Mouse (Mus musculus) adrenal gland (tissue): ENCODE measurements at regions not wholly inside any gene's neighbourhood (a gene's known extent, or its start where the extent isn't known, plus 50 kb on each side); places are given as distances from the start of the nearest gene placed in this dataset.

Source experiments
- intact Hi-C: fragments of 180-260 bp; cut with DNase I; formaldehyde crosslinking; loops from one replicate; pipeline ENCODE4 v1.15.1; 2025

- intact Hi-C loops: no loop called here
Observed at GRCm38 (mm10) chr5:118377402-118377848, 132.4 kb downstream of the 2410131K14Rik start.

GRCm38 (mm10) chr5:118379245-118380051 lies 134.4 kb downstream of the 2410131K14Rik start:
- intact Hi-C loops: no loop called here

- intact Hi-C loops: no loop called here
Observed at GRCm38 (mm10) chr5:118380052-118380421, 135.0 kb downstream of the 2410131K14Rik start.

- intact Hi-C loops: no loop called here
Observed at GRCm38 (mm10) chr5:118380422-118381293, 135.6 kb downstream of the 2410131K14Rik start.

DNA sequence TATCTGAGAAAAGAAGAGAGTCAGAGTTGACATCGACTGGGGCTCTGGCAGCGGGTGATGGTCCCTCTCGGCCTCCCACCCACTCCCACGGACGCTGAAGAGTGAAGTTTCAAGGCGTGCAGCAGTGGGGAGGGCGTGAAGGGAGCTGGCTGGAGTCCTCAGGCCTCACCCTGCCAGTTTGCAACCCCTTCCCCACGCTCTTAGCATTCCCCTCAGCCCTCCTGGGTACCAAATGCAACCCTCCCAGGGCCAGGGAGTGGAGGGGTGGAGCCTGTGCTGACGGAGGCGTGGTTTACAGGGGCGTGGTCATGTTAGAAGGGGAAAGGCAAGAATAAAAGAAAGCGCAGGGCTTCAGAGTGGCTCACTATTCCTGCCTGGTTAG lies 136.3 kb downstream of the 2410131K14Rik start:
- intact Hi-C loops: no loop called here

DNA sequence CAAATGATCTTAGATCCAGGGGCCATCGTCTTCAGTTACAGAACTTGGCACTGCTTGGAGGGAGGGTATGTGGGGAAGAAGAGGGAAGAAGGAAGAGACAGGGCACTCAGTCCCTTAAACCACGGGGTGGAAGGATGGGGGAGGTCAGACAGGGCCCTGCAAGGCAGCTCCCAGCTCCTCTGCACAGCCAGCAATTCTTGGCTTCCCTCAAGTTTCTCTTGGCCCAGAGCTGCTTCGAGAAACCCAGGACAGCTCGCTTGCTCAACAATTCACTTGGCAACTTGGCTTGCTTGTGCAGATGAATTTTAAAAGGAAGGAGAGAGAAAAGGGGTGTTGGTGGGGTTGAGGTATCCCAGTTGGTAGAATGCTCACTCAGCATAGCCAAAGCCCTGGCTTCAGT lies 141.1 kb downstream of the 2410131K14Rik start:
- intact Hi-C loops: no loop called here

DNA sequence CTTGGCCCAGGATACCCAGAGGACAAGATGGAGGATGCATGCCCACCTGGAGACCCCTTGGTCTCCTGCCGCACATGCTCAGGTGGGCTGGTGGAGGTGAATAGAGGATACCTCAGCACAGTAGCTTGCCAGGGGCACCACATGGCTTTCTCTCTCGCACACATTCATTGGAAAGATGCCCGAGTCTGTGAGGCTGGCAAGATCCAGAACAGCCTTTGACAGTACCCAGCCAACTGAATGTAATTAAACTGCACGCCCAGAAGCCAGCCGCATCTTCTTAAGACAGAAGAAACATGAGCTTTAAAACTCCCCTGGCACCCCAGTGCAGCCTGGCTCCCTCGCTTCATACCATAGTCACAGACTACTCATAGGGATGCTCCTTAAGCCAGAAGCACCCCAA lies 143.4 kb downstream of the 2410131K14Rik start:
- intact Hi-C loops: no loop called here

- intact Hi-C loops: no loop called here
Observed at GRCm38 (mm10) chr5:118390691-118391373, 145.8 kb downstream of the 2410131K14Rik start.

DNA sequence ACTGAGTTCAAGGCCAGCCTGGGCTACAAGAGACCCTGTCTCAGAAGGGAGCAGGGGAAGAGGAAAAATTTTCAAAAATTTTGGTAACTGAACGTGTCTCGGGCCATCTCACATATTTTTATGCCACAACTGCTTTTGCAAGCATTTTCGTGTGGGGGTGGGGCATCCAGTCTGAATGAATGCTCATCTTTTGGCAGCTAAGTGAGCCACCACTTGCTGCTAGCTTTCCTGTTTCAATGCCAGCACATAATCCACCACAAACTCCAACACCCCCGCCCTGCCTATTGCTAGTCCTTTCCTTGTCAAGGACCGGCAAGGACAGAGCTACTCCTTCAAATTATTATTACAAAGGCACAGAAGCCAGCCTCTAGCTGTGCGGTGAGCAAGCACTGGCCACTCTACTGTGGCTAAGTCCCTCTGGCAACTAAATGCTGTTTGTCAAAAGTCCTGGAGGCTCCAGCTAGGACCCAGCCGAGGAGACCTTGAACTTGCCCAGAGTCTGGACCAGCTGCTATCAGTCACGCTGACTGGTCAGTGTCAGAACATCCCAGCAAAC lies 148.0 kb downstream of the 2410131K14Rik start:
- intact Hi-C loops: no loop called here

GRCm38 (mm10) chr5:118394051-118394450 lies 149.0 kb downstream of the 2410131K14Rik start:
- intact Hi-C loops: no loop called here

DNA sequence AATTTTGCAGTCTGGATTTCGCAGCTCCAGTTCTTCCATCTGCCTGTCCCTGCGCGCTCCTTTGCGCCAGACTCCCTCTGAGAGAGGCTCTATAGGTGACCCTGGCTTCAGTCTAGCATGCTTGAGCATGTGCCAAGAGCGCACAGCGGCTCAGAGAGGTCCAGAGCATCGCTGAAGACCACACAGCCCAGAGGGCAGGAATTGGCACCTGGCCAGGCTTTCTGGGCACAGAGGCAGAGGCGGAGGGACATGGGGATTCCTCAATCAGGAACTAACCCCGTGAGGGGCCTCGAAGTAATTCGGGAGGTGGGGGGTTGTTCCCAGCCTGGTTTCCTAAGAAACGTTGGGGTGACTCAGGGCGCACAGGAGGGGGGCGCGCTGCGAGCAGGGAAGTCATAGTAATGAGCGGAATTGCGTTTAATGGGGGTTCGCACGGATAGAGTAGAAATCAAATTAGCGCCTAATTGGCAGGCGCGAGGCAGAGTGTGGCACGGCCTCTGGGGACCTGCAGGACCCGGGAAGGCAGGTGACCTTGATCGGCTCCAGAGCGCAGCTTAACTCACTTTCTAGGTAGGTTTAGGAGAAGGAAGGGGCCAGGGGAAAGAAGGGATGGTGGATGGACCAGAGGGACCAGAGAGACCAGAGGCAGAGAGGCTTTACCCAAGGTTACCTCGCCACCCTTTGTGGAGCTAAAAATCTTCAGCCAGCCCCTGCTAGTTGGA lies 151.1 kb downstream of the 2410131K14Rik start:
- intact Hi-C loops: no loop called here

GRCm38 (mm10) chr5:118400926-118401325 lies 155.9 kb downstream of the 2410131K14Rik start:
- intact Hi-C loops: no loop called here

DNA sequence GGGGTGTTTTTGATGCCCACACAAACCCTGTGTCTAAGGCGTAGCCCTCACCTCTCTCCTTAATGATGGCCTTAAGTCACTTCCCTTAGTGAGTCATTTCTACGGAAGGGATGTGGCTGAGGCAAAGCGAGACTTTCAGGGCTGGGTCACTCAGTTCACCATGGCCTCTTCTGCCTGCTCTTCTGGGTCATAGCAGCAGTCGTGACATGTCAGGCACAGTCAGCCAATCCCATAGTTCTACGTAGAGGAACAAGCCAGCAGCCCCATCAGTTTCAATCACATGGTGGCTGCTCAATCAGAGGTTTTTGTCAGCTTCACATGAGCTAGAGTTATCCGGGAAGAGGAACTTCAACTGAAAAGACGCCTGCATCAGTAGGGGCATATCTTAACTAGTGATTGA lies 156.1 kb upstream of the Med13l start:
- intact Hi-C loops: no loop called here

- intact Hi-C loops: no loop called here
Observed at GRCm38 (mm10) chr5:118405421-118405820, 155.1 kb upstream of the Med13l start.

GRCm38 (mm10) chr5:118407451-118407850 lies 153.0 kb upstream of the Med13l start:
- intact Hi-C loops: no loop called here

- intact Hi-C loops: no loop called here
Observed at GRCm38 (mm10) chr5:118407973-118408372, 152.5 kb upstream of the Med13l start.

DNA sequence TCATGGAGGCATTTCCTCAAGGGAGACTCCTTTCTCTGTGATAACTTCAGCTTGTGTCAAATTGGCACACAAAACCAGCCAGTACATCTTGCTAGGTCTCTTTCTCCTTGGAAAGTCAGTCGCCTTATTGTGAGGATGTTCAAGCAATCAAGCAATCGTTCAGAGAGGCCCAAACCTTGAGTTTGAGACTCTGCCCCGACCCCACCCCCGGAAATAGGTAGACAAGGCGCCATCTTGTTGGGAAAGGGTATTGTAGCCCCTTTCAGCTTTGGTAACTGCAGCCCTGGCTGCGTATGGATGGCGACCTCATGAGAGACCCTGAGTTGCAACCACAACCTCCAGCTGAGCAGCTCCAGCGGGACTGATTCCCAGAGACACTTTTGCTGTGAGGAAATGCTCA lies 151.7 kb upstream of the Med13l start:
- intact Hi-C loops: no loop called here

DNA sequence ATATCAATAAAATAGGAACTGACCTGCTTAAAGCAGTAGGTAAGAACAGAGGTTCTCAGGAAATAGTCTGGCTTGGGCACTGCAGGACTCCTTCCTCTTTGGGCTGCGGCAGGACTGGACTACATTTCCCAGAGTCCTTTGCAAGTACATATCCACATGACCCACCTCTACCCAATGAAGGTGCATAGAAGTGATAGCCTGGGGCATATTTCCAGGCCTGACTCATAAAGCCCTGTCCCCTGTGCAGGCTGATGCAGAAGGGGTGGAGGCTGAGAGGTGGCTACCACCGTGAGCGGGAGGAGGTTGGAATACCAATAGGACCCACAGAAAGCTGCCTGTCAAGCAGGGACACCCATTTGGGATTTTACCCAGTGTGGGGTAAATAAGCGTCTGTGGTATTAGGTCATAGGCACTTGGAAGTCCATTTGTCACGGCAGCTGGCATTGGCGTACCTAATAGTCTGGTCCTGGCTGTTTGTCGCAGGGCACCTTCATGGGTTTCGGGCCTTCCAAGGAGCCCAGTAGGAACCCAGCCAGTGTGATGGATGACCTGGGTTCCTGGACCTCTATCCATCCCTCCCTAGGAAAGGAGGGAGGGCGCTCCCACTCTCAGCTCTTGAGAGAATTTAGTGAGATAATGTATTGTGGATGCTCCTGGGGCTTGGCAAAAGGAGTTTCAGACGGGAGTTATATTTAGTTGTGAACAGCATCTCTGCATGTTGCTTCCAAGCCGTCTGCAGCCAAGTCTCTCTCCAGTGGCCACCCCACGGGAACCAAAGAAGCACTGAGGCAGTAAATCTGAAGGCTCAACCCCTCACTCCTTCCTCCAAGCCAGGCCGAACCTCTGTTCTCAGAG lies 146.8 kb upstream of the Med13l start:
- intact Hi-C loops: no loop called here

DNA sequence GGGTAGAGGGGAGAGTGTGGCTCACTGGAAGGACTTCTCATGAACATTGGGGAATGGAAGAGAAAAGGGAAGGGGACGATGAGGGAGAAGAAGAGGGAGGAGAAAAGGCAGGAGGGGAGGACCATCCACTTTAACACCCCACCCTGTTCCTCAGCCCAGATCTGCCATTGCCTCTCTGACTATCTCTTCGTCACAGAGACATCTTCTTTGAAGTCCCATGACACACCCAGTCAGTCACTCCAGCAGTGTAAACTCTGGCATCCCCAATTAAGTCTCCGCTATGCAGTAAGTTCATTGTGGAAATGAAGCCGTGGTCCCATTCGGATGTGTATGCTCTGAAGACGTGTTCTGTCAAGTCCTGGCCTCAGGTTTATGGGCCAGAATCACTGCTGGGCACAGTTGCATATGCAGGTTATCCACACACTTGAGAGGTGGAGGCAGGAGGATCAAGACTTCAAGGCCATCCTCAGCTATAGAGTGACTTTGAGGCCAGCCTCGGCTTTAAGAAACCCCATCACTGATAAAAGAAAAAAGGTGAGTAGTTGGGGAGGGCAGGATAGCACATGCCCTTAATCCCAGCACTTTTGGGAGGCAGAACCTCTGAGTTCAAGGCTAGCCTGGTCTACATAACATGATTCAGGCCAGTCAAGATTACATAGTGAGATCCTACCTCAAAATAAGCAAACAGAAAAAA lies 141.0 kb upstream of the Med13l start:
- intact Hi-C loops: no loop called here
